Mouse (Mus musculus) myocyte (in vitro differentiated cells): ENCODE results near the gene Cela3b. TPM values are rescaled to one million over a fixed set of nuclear protein-coding genes. Genes with fewer than 3 reads are reported as not detected.

Experiments
- H3K27me3 ChIP-seq: one replicate; pipeline ENCODE4 v1.6.1; 2011; ENCODE audit not compliant: control insufficient read depth, insufficient read depth, insufficient read length
- H3K36me3 ChIP-seq: one replicate; pipeline ENCODE4 v1.6.1; 2011; ENCODE audit not compliant: control insufficient read depth, insufficient read depth
- H3K4me2 ChIP-seq: one replicate; pipeline ENCODE4 v1.6.1; 2011; ENCODE audit warnings: low read depth, control low read depth
- H3K4me3 ChIP-seq: one replicate; pipeline ENCODE4 v1.5.1; 2011; ENCODE audit warnings: mild to moderate bottlenecking, control low read depth, moderate library complexity
- H3K79me2 ChIP-seq: one replicate; pipeline ENCODE4 v1.6.1; 2011; ENCODE audit not compliant: control insufficient read depth, insufficient read depth
- H3ac ChIP-seq: one replicate; pipeline ENCODE4 v1.6.1; 2011; ENCODE audit not compliant: control insufficient read depth, insufficient read length
- CEBPB ChIP-seq: IDR thresholded peaks from 2 replicates; pipeline ENCODE4 v1.6.1; 2011; ENCODE audit warnings: mild to moderate bottlenecking, moderate library complexity; ENCODE audit not compliant: poor library complexity, insufficient read depth, severe bottlenecking
- E2F4 ChIP-seq: IDR thresholded peaks from one replicate; pipeline ENCODE4 v1.6.1; 2011; ENCODE audit warnings: mild to moderate bottlenecking, control low read depth, moderate library complexity; ENCODE audit not compliant: insufficient read depth
- MAX ChIP-seq: IDR thresholded peaks from one replicate; pipeline ENCODE4 v1.6.1; 2011; ENCODE audit warnings: low read depth, mild to moderate bottlenecking, control low read depth
- MYOD1 ChIP-seq, 3 experiments: IDR thresholded peaks; one replicate each; pipeline ENCODE4 v1.6.1; 2011; ENCODE audit warnings: control low read depth in 2 of 3, low read depth in 2 of 3, mild to moderate bottlenecking in 2 of 3, moderate library complexity in 1 of 3; ENCODE audit not compliant: insufficient read length in 2 of 3, control insufficient read depth in 1 of 3
- MYOG ChIP-seq, 3 experiments: IDR thresholded peaks; one replicate each; pipeline ENCODE4 v1.6.1; 2011; ENCODE audit warnings: control low read depth in 2 of 3, low read depth in 2 of 3, mild to moderate bottlenecking in 2 of 3; ENCODE audit not compliant: insufficient read length in 2 of 3, control insufficient read depth in 1 of 3, insufficient read depth in 1 of 3
- POLR2A ChIP-seq: IDR thresholded peaks from one replicate; pipeline ENCODE4 v1.6.1; 2011; ENCODE audit warnings: low read depth, mild to moderate bottlenecking, control low read depth, moderate library complexity; ENCODE audit not compliant: insufficient read length
- POLR2AphosphoS2 ChIP-seq: IDR thresholded peaks from one replicate; pipeline ENCODE4 v1.6.1; 2011; ENCODE audit warnings: low read depth, control low read depth; ENCODE audit not compliant: insufficient read length
- REST ChIP-seq: IDR thresholded peaks from one replicate; pipeline ENCODE4 v1.6.1; 2011; ENCODE audit warnings: mild to moderate bottlenecking, control low read depth, moderate library complexity; ENCODE audit not compliant: insufficient read depth, insufficient read length
- SRF ChIP-seq: IDR thresholded peaks from one replicate; pipeline ENCODE4 v1.6.1; 2011; ENCODE audit warnings: low read depth; ENCODE audit not compliant: control insufficient read depth, insufficient read length
- TCF12 ChIP-seq: IDR thresholded peaks from one replicate; pipeline ENCODE4 v1.6.1; 2011; ENCODE audit warnings: mild to moderate bottlenecking, control low read depth; ENCODE audit not compliant: poor library complexity, insufficient read depth, severe bottlenecking
- TCF3 ChIP-seq: IDR thresholded peaks from one replicate; pipeline ENCODE4 v1.6.1; 2011; ENCODE audit warnings: low read depth, control low read depth; ENCODE audit not compliant: insufficient read length
- USF1 ChIP-seq: IDR thresholded peaks from one replicate; pipeline ENCODE4 v1.6.1; 2011; ENCODE audit warnings: low read depth, mild to moderate bottlenecking, control low read depth, moderate library complexity
- polyA plus RNA-seq: library from polyadenylated mRNA; unstranded; fragments of >200 nt; fragmentation: generic; extraction: Trizol; gene quantifications from one replicate; pipeline ENCODE4 v1.2.1, GENCODE M21; 2012; ENCODE audit warnings: missing spikeins

The Cela3b gene
- polyA plus RNA-seq, 1 experiment, result 0.38 TPM

GRCm38 (mm10) chr4:137476065-137476760 lies 45.9 kb upstream of the Cela3b start:
- TF ChIP-seq POLR2AphosphoS2 (peak; percentile 49), SRF (no peak), MYOG (IDR thresholded peaks at IDR 0.05; ENCODE audit: control insufficient read depth in 1 of 3, insufficient read depth in 1 of 3, insufficient read length in 2 of 3, low read depth in 2 of 3) (peak in 2 of 3 experiments; percentile 41 to 66), CEBPB (no peak), MYOD1 (IDR thresholded peaks at IDR 0.05; ENCODE audit: control insufficient read depth in 1 of 3, insufficient read length in 2 of 3, low read depth in 2 of 3) (peak; percentile 6 to 65 (median 12)), POLR2A (peak; percentile 50)
- peak overlapping the region; percentile 97 for H3K4me2 ChIP-seq
- no peaks in the 10 kb centered on the region for H3K27me3 ChIP-seq
- no peaks in the 10 kb centered on the region for H3K36me3 ChIP-seq
- H3K79me2 ChIP-seq, result peaks cover 86% of the 10 kb centered on the region
- no peak overlapping the region for H3ac ChIP-seq
- peak overlapping the region; percentile 16 for H3K4me3 ChIP-seq

GRCm38 (mm10) chr4:137475271-137476050 lies 45.1 kb upstream of the Cela3b start:
- Histone ChIP-seq H3K4me2 (peak overlapping the region; percentile 97), H3K4me3 (peak overlapping the region; percentile 16), H3K79me2 (peaks cover 86% of the 10 kb centered on the region), H3K27me3 (no peaks in the 10 kb centered on the region), H3ac (no peak overlapping the region), H3K36me3 (no peaks in the 10 kb centered on the region)
- TF ChIP-seq MYOG (IDR thresholded peaks at IDR 0.05; ENCODE audit: control insufficient read depth in 1 of 3, insufficient read depth in 1 of 3, insufficient read length in 2 of 3, low read depth in 2 of 3), result no peak
- no peak for TF ChIP-seq SRF
- TF ChIP-seq REST, result no peak

GRCm38 (mm10) chr4:137474694-137475093 lies 44.4 kb upstream of the Cela3b start:
- Histone ChIP-seq H3K27me3 (no peaks in the 10 kb centered on the region), H3ac (no peak overlapping the region), H3K4me2 (peak overlapping the region; percentile 97), H3K79me2 (peaks cover 86% of the 10 kb centered on the region), H3K36me3 (no peaks in the 10 kb centered on the region), H3K4me3 (peak overlapping the region; percentile 97)
- TF ChIP-seq POLR2AphosphoS2 (no peak), SRF (no peak), TCF12 (no peak), MYOD1 (IDR thresholded peaks at IDR 0.05; ENCODE audit: control insufficient read depth in 1 of 3, insufficient read length in 2 of 3, low read depth in 2 of 3) (no peak), MYOG (IDR thresholded peaks at IDR 0.05; ENCODE audit: control insufficient read depth in 1 of 3, insufficient read depth in 1 of 3, insufficient read length in 2 of 3, low read depth in 2 of 3) (no peak), POLR2A (no peak), E2F4 (no peak), CEBPB (no peak), TCF3 (no peak), USF1 (no peak), MAX (no peak), REST (no peak)

- peak in 1 of 3 experiments; percentile 13 for TF ChIP-seq MYOD1 (IDR thresholded peaks at IDR 0.05; ENCODE audit: control insufficient read depth in 1 of 3, insufficient read length in 2 of 3, low read depth in 2 of 3)
- no peak for TF ChIP-seq POLR2AphosphoS2
- peak in 2 of 3 experiments; percentile 12 to 48 for TF ChIP-seq MYOG (IDR thresholded peaks at IDR 0.05; ENCODE audit: control insufficient read depth in 1 of 3, insufficient read depth in 1 of 3, insufficient read length in 2 of 3, low read depth in 2 of 3)
- peak; percentile 26 for TF ChIP-seq POLR2A
- no peak for TF ChIP-seq MAX
- no peaks in the 10 kb centered on the region for H3K36me3 ChIP-seq
- H3K4me2 ChIP-seq, result peak overlapping the region; percentile 97
- peaks cover 86% of the 10 kb centered on the region for H3K79me2 ChIP-seq
- peak overlapping the region; percentile 97 for H3K4me3 ChIP-seq
- no peaks in the 10 kb centered on the region for H3K27me3 ChIP-seq
- H3ac ChIP-seq, result peak overlapping the region; percentile 12
These were observed 43.5 kb upstream of the Cela3b start for GRCm38 (mm10) chr4:137473701-137474388.

DNA sequence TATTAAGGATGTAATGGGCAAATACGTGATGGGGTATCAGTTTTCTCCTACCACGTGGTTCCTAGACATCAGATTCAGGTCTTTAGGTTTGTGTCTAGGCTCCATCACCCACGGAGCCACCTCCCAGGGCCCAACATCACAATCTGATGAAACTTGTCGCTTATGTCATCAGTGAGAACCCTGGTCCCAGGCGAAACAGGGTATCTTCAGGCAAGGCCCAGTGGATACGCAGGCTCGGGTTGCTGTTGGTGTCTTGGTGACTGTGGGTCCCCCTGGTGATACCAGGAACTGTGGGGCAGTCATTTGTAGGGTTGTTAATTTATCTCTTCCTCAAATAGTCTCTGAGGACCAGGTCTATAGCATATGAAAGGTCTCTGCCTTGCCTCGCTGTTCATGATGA lies 42.9 kb upstream of the Cela3b start:
- Histone ChIP-seq H3ac (peak overlapping the region; percentile 12), H3K4me2 (peak overlapping the region; percentile 97), H3K4me3 (peak overlapping the region; percentile 97), H3K27me3 (no peaks in the 10 kb centered on the region), H3K79me2 (peaks cover 81% of the 10 kb centered on the region), H3K36me3 (no peaks in the 10 kb centered on the region)
- no peak for TF ChIP-seq MAX
- TF ChIP-seq TCF12, result no peak
- no peak for TF ChIP-seq MYOG (IDR thresholded peaks at IDR 0.05; ENCODE audit: control insufficient read depth in 1 of 3, insufficient read depth in 1 of 3, insufficient read length in 2 of 3, low read depth in 2 of 3)
- TF ChIP-seq REST, result no peak
- TF ChIP-seq E2F4, result no peak
- TF ChIP-seq TCF3, result no peak
- TF ChIP-seq USF1, result no peak
- TF ChIP-seq MYOD1 (IDR thresholded peaks at IDR 0.05; ENCODE audit: control insufficient read depth in 1 of 3, insufficient read length in 2 of 3, low read depth in 2 of 3), result no peak
- TF ChIP-seq CEBPB, result no peak
- no peak for TF ChIP-seq SRF
- TF ChIP-seq POLR2A, result no peak
- no peak for TF ChIP-seq POLR2AphosphoS2
